ENCODE assay signal across 20 mouse cellular contexts in genomic region chr10:46135120-46135748, GRCm38 (mm10).
DNase-seq lines count a peak whose midpoint lies in the region; ATAC-seq and TF ChIP-seq lines count a peak whose summit lies in the region.
"Had no signal": no experiment of that assay in that cellular context is flagged by ENCODE, and none has a peak within 500 bp of the region (broad histone marks: within the 10 kb centered on the region; RNA-seq: fewer than 3 reads in every experiment).

No protein-coding gene starts in this region.

- no peaks in the 10 kb centered on the region for H3K27me3 ChIP-seq in hindbrain, postnatal 0 days (ENCODE audit: insufficient read depth, low read length)
- H3K27me3 ChIP-seq in hindbrain, embryonic 13.5 days: no peaks in the 10 kb centered on the region
- H3K27me3 ChIP-seq: heart, embryonic 15.5 days; lung, embryonic 15.5 days had no signal

- peak; percentile 98 for ATAC-seq in cerebellum, adult (ENCODE audit: insufficient number of reproducible peaks, low FRiP score, low TSS enrichment)
- no peak for ATAC-seq in hindbrain, postnatal 0 days
- no peak for ATAC-seq in hindbrain, embryonic 13.5 days (ENCODE audit: low FRiP score)
- ATAC-seq: hindbrain, embryonic 16.5 days; intestine, postnatal 0 days had no signal

- H3K4me2 ChIP-seq in hindbrain, postnatal 0 days (ENCODE audit: low read depth, low read length): no peak overlapping the region
- H3K4me2 ChIP-seq in hindbrain, embryonic 13.5 days: no peak overlapping the region
- H3K4me2 ChIP-seq: heart, embryonic 15.5 days; lung, embryonic 15.5 days; midbrain, embryonic 11.5 days had no signal

- no peaks in the 10 kb centered on the region for H3K9me3 ChIP-seq in hindbrain, postnatal 0 days (ENCODE audit: low read length)
- no peaks in the 10 kb centered on the region for H3K9me3 ChIP-seq in hindbrain, embryonic 13.5 days
- H3K9me3 ChIP-seq: heart, embryonic 15.5 days; lung, embryonic 15.5 days had no signal

- H3K4me1 ChIP-seq in hindbrain, postnatal 0 days (ENCODE audit: insufficient read depth, low read length): no peaks in the 10 kb centered on the region
- H3K4me1 ChIP-seq in hindbrain, embryonic 13.5 days (replicated peaks): no peaks in the 10 kb centered on the region
- H3K4me1 ChIP-seq: heart, embryonic 15.5 days; lung, embryonic 15.5 days had no signal

- no peak overlapping the region for H3K4me3 ChIP-seq in hindbrain, postnatal 0 days (ENCODE audit: low read length)
- H3K4me3 ChIP-seq in hindbrain, embryonic 13.5 days: no peak overlapping the region
- H3K4me3 ChIP-seq: heart, adult 2 months; heart, embryonic 15.5 days; lung, embryonic 15.5 days had no signal

- no peaks in the 10 kb centered on the region for H3K36me3 ChIP-seq in hindbrain, postnatal 0 days (ENCODE audit: insufficient read depth, low read length)
- no peaks in the 10 kb centered on the region for H3K36me3 ChIP-seq in hindbrain, embryonic 13.5 days
- H3K36me3 ChIP-seq: heart, embryonic 15.5 days; lung, embryonic 15.5 days had no signal

- DNase-seq in cerebellum, postnatal 4 days (ENCODE audit: low spot score in 2 of 2): no peak
- peak; percentile 21 for DNase-seq in hindbrain, postnatal 0 days (ENCODE audit: low spot score)
- peak; percentile 7 to 11 for DNase-seq in cerebellum, adult 18-20 months
- peak; percentile 2 to 12 for DNase-seq in cerebellum, postnatal 36 days
- DNase-seq in layer of hippocampus, postnatal 14 days (ENCODE audit: low spot score in 2 of 2): no peak
- no peak for DNase-seq in lung, postnatal 25 days (ENCODE audit: low spot score)
- DNase-seq: adrenal gland, adult 2 months; gastrocnemius, postnatal 14 days; heart, adult 2 months; heart, postnatal 4 days; retina, postnatal 1 day; right cerebral cortex, postnatal 4 days had no signal

- WGBS in hindbrain, postnatal 0 days: 42% methylated on average over 2 of the region's 2 CpGs
- 60% methylated on average over 2 of the region's 2 CpGs for WGBS in hindbrain, embryonic 13.5 days

- no peak for TF ChIP-seq CTCF in hindbrain, postnatal 0 days (IDR thresholded peaks at IDR 0.05; ENCODE audit: low read depth)

- no peak overlapping the region for H3K27ac ChIP-seq in hindbrain, postnatal 0 days
- no peak overlapping the region for H3K27ac ChIP-seq in hindbrain, embryonic 13.5 days
- H3K27ac ChIP-seq: heart, adult 2 months; heart, embryonic 15.5 days; liver, embryonic 14.5 days; lung, embryonic 15.5 days had no signal

- no peak overlapping the region for H3K9ac ChIP-seq in hindbrain, postnatal 0 days (replicated peaks; ENCODE audit: low read length)
- no peak overlapping the region for H3K9ac ChIP-seq in hindbrain, embryonic 13.5 days
- H3K9ac ChIP-seq: heart, embryonic 15.5 days; liver, embryonic 14.5 days; lung, embryonic 15.5 days had no signal

Comparison
In these comparisons a context has a peak if more than half of its experiments do, and no peak if none do; other contexts are left out.
1. DNase-seq: peak in hindbrain, postnatal 0 days (single experiment), cerebellum, adult 18-20 months (2 of 2) and cerebellum, postnatal 36 days (2 of 2); none in cerebellum, postnatal 4 days (0 of 2), layer of hippocampus, postnatal 14 days (0 of 2) and lung, postnatal 25 days (single experiment).